Mouse (Mus musculus) Patski (cell line): ENCODE measurements around the gene Sema6b. TPM values are rescaled to one million over a fixed set of nuclear protein-coding genes. Genes with fewer than 3 reads are reported as not detected.
"Not testable (repeated sequence)": the region's sequence is repeated elsewhere in the genome, so short reads cannot be mapped to it uniquely, and the experiment has no call there.

Experiments
- ATAC-seq: fragments of 100-300 bp; one replicate; pipeline ENCODE4 v1.8.0; 2021
- CTCF ChIA-PET: fragments of 350-600 bp; sonication (Branson Sonifier 250); formaldehyde crosslinking; loops from one replicate; lab custom pipeline; 2022; ENCODE audit warnings: inconsistent platforms; lab: Charles Lee
- POLR2A ChIA-PET: fragments of 350-600 bp; sonication (Branson Sonifier 250); formaldehyde crosslinking; loops from one replicate; lab custom pipeline; 2022; ENCODE audit warnings: antibody characterized with exemption, inconsistent platforms; lab: Charles Lee
- DNase-seq: peaks from one replicate; pipeline ENCODE4 v3.0.0-alpha.2; 2011; ENCODE audit warnings: low read depth, low spot score
- H3K27me3 ChIP-seq: fragments of 371-371 bp; one replicate; pipeline ENCODE4 v1.5.1; 2021
- CTCF ChIP-seq: fragments of 100-300 bp; IDR thresholded peaks from one replicate; pipeline ENCODE4 v1.5.1; 2021
- in situ Hi-C: fragments of 300-500 bp; cut with MboI; formaldehyde crosslinking; loops from 3 replicates; pipeline ENCODE4 v1.11.1; 2018; ENCODE audit warnings: low pct_unique_long_range_greater_than_20kb, mixed read lengths
- polyA plus RNA-seq: library from polyadenylated mRNA; unstranded; gene quantifications from one replicate; pipeline ENCODE4 v1.2.3, GENCODE M21; 2021

Gene Sema6b
- polyA plus RNA-seq, 1 experiment from 2014 or later = 2.0 TPM

DNA sequence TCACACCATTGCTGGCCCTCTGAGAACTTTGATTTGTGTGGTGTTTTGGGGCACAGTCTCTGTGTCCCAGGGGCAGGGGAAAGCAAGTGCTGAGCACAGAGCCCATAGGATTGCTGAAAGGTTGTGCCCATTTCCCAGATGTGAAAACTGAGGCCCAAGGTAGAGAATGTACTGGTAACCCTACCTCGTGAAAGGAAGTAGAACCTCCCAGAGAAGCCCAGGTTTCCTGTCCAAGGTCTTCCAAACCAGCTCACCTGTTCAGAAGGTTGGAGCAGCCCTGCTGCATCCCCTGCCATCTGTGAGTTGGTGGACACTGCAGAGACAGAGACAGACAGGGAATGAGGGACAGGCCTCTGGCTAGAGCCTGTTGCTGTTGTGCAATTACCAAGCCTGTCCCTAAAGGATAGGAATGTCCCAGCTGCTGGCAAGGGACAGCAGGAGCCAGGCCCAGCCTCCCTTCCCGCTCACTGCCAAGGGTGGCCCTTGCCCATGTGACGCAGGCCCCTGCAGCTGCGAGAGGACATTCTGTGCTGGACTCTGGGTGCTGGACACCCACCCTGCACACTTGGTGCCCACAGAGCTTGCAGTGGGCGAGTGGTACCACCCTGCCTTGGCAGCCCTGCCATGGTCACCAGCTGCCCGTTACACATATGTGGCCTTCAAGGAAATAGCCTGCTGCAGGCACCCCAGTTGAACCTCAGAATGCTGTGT is 31.7 kb downstream of the Sema6b start:
- no peak for DNase-seq
- no peaks in the 10 kb centered on the region for H3K27me3 ChIP-seq
- in situ Hi-C loops = no loop called here
- no peak for TF ChIP-seq CTCF
- ChIA-PET CTCF (interaction anchor here (1.0 kb wide), 1 partner anchor 72 kb away, joined by 3 read pairs; the partner anchor contains the start of gene Sh3gl1), POLR2A (interaction anchor here (0.6 to 1.5 kb wide), 2 partner anchors 9 to 146 kb away, joined by 3 to 8 read pairs; no protein-coding TSS in a partner anchor)
- no peak for ATAC-seq

DNA sequence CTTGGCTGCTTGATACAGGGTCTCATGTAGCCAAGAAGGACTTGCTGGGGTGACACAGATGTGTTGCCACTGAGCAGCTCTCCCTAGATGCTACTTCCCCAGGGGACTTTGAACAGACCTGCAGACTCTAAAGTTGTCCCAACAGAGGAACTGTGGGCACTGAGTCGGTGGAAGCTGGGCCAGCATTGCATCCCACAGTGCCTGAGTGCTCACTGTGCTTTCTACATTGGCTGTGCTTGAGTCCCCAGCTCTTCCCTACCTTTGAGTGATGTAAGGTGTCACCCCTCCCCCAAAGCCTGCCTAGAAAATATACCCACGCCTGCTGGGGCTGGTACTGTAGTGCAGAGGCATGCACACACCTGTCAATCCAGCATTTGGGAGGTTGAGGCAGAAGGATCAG is 32.4 kb downstream of the Sema6b start:
- ATAC-seq = no peak
- H3K27me3 ChIP-seq = no peaks in the 10 kb centered on the region
- no peak for TF ChIP-seq CTCF
- CTCF ChIA-PET = no interaction called here
- DNase-seq = no peak
- POLR2A ChIA-PET = interaction anchor here (0.5 to 1.5 kb wide), 4 partner anchors 8 to 149 kb away, joined by 3 to 8 read pairs (median 4); partner anchors contain the start of gene Yju2
- in situ Hi-C loops = no loop called here

DNA sequence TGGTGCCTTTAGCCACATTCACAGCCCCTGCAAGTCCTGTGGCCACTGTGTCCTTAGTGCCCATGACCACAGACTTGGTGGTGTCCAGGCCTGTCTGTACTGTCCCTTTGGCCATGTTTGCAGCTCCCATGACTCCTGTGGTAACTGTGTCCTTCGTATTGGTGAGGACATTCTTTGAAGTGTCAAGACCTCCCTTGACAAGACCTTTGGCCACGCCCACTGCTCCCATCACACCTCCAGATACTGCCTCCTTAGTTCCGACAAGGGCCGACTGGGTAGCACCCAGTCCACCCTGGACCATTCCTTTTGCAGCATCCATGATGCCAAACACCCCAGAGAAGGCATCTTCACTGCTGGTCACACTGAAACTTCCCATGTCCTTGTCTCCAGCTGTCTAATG is 33.2 kb downstream of the Sema6b start:
- no peaks in the 10 kb centered on the region for H3K27me3 ChIP-seq
- no peak for TF ChIP-seq CTCF
- ATAC-seq = no peak
- POLR2A ChIA-PET = interaction anchor here (1.4 kb wide), 1 partner anchor 11 kb away, joined by 4 read pairs; no protein-coding TSS in a partner anchor
- CTCF ChIA-PET = no interaction called here
- no peak for DNase-seq
- in situ Hi-C loops = no loop called here

DNA sequence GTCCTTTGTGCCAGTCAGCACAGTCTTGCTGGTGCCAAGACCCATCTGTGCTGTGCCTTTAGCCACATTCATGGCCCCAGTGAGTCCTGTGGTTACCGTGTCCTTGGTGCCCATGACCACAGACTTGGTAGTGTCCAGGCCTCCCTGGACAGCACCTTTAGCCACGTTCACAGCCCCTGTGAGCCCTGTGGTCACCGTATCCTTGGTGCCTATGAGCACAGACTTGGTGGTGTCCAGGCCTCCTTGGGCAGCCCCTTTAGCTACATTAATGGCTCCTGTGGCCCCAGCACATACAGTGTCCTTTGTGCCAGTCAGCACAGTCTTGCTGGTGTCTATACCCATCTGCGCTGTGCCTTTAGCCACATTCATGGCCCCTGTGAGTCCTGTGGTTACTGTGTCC is 33.7 kb downstream of the Sema6b start:
- ATAC-seq, in situ Hi-C loops, DNase-seq, CTCF ChIA-PET, H3K27me3 ChIP-seq: not testable (repeated sequence)
- POLR2A ChIA-PET = interaction anchor here (1.4 kb wide), 1 partner anchor 11 kb away, joined by 4 read pairs; no protein-coding TSS in a partner anchor

DNA sequence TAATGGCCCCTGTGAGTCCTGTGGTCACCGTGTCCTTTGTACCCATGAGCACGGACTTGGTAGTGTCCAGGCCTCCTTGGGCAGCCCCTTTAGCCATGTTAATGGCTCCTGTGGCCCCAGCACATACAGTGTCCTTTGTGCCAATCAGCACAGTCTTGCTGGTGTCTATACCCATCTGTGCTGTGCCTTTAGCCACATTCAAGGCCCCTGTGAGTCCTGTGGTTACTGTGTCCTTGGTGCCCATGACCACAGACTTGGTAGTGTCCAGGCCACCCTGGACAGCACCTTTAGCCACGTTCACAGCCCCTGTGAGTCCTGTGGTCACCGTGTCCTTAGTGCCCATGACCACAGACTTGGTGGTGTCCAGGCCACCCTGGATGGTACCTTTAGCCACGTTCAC is 35.3 kb downstream of the Sema6b start:
- POLR2A ChIA-PET, ATAC-seq, DNase-seq, H3K27me3 ChIP-seq, CTCF ChIA-PET, in situ Hi-C loops: not testable (repeated sequence)

DNA sequence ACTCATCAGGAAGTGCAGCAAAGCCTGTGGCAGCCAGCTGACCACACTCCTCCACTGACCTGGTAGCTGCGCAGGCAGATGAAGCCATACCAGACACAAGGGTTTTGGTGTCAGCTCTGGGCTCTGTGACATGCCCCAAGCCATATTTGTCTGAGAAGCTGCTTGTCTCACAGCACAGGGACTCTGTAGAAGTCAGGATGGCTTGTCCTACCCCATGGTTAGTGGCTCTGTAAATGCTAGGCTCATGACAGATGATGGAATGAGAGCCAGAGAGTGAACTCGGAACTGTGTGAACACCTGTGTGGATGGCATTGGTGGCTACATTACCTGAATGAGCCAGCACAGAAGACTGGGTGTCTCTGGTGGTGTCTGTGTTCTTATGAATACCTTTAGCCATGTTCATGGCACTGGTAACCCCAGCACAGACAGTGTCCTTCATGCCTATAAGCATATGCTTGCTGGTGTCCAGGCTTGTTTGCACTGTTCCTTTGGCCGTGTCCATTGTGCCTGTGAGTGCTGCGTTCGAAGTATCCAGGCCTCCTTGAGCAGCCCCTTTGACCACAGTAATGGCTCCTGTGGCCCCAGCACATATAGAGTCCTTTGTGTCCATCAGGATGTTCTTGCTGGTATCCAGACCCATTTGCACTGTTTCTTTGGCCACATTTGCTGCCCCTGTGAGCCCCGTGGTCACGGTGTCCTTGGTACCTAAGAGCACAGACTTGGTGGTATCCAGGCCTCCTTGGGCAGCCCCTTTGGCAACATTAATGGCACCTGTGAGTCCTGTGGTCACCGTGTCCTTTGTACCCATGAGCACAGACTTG is 36.5 kb downstream of the Sema6b start:
- TF ChIP-seq CTCF = no peak
- no peak for ATAC-seq
- CTCF ChIA-PET = interaction anchor here (1.3 to 1.5 kb wide), 2 partner anchors 8 to 14 kb away, joined by 4 to 5 read pairs; no protein-coding TSS in a partner anchor

DNA sequence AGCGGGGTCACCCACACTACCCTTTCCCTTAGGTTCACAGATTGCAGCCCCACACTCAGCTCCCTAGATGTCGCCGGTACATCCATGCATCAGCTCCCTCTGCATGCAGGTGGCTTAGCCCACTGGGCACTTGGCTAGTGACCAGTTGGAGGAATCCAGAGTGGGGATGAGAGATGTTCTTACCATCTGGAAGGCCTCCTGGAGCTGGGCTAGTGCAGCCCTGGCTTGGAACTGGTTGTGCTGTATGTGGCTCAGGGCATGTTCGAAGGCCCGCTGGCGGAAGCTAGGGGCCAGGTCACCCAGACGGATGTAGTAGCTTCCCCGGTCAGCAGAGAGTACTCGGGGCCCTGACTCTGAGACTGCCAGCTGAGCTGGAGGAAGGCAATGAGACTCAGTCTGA is 37.2 kb downstream of the Sema6b start:
- no peak for TF ChIP-seq CTCF
- DNase-seq (no peak), ATAC-seq (no peak)
- ChIA-PET POLR2A (no interaction called here), CTCF (interaction anchor here (1.3 to 1.5 kb wide), 2 partner anchors 9 to 13 kb away, joined by 4 to 5 read pairs; no protein-coding TSS in a partner anchor)
- in situ Hi-C loops = no loop called here
- no peaks in the 10 kb centered on the region for H3K27me3 ChIP-seq

More for the DNA sequence above, 36.5 kb downstream of the Sema6b start:
- in situ Hi-C loops = no loop called here
- DNase-seq = no peak
- POLR2A ChIA-PET = no interaction called here
- H3K27me3 ChIP-seq = no peaks in the 10 kb centered on the region

DNA sequence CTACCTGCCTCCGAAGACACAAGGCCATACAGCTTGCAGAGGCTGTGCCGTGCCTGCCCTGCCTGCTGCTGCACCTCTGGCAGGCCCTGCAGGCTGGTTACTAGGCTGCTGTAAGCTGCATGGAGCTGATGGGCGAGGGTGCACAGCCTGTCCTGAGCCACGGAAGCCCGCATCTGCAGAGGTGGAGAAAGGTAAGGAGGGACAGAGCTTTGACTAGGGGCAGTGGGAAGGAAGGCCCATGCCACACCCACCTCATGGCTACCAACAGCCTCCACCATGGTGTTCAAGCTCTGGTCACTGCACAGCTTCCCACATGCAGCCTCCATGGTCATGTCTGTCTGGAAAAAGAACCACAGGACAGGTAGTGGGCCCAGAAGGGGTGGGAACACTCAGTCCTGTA is 38.0 kb downstream of the Sema6b start:
- no peak for TF ChIP-seq CTCF
- ChIA-PET POLR2A (interaction anchor here (0.8 to 0.9 kb wide), 2 partner anchors 9 to 19 kb away, joined by 3 to 4 read pairs; no protein-coding TSS in a partner anchor), CTCF (interaction anchor here (0.8 to 1.5 kb wide), 3 partner anchors 10 to 12 kb away, joined by 3 to 5 read pairs (median 4); no protein-coding TSS in a partner anchor)
- DNase-seq (no peak), ATAC-seq (no peak)
- H3K27me3 ChIP-seq = no peaks in the 10 kb centered on the region
- in situ Hi-C loops = no loop called here

DNA sequence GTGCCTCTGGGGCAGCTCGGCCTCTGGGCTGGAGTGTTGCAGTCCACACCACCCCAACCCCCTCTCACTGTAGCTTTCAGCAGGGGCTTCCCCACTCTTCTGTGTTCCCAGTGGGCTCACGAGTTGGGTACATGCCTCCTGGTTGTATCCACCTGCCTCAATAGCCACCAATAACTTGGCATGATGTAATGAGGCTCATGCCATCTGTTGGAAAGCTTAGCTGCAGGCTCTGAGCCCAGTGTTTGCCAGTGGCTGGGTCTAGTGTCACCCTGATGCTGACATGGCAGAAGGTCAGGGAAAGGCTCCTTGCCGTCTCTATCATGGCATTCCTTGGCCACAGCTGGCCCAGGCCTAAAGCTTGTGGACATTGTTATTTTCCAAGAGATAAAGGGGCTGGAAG is 39.3 kb downstream of the Sema6b start:
- ChIA-PET CTCF (interaction anchor here (1.8 to 2.3 kb wide), 2 partner anchors 11 kb away, joined by 6 to 10 read pairs; no protein-coding TSS in a partner anchor), POLR2A (interaction anchor here (0.6 kb wide), 1 partner anchor 84 kb away, joined by 6 read pairs; no protein-coding TSS in a partner anchor)
- DNase-seq = no peak
- ATAC-seq = no peak
- no peak for TF ChIP-seq CTCF
- no peaks in the 10 kb centered on the region for H3K27me3 ChIP-seq
- in situ Hi-C loops = no loop called here
